Mouse (Mus musculus) layer of hippocampus, postnatal 14 days (tissue): ENCODE measurements at regions not wholly inside any gene's neighbourhood (a gene's known extent, or its start where the extent isn't known, plus 50 kb on each side); places are given as distances from the start of the nearest gene placed in this dataset.

Experiments used
- DNase-seq, 2 experiments: peaks; one replicate each; pipeline ENCODE4 v3.0.0; 2021 to 2022; ENCODE audit warnings: low spot score in 2 of 2, mixed read lengths in 1 of 2

DNA sequence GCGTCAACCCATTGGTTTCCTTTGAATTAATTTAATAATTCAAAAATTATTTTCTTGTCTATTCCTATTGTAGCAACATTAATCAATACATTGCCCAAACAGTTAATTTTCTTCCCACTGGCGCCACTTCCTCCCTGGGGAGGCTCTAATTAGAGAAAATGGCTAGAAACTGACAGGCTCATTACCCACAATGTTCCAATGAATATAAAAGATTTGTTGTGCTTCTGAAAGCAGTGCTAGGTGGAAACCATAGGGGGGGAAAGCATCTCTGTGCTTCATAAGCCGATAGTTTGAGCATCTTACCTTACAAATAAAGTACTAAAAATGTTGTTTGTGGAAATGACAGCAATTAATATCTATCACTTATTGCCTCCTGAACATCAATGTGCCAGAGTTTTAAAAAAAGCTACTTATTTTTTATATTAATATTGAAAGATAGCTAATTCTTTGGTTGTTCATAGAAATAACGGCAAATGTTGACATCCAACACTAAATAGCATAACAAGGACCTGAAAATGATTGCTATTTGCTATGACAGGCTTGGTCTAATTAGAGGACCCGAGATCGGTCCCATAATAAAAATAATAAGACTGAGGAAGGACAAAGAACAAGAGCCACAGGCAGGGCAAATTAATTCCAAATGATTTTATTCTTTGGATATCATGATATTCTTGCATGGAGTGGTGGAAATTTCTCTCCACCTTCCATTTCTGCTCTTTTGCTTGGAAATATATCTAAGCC, 259.0 kb upstream of the Gm5415 start:
- DNase-seq, result no peak

DNA sequence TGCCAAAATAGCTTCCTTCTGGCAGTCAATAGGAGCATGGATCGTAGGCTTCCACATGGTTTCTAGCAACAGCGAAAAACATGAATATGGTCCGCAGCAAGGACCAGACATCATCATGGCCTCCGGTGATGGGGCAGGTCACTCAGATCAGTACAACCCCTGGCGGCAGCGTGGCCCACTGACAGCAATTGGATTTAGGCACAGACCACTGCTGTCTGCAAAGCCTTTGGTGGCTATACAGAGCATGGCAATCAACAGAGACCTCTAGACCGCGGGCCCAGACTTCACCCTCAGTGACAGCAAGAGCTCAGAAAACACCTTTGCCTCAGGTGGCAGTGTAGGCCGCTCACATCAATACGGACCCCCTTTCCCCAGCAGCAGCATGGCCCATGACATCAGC, 225.1 kb upstream of the Gm5415 start:
- DNase-seq, result no peak

DNA sequence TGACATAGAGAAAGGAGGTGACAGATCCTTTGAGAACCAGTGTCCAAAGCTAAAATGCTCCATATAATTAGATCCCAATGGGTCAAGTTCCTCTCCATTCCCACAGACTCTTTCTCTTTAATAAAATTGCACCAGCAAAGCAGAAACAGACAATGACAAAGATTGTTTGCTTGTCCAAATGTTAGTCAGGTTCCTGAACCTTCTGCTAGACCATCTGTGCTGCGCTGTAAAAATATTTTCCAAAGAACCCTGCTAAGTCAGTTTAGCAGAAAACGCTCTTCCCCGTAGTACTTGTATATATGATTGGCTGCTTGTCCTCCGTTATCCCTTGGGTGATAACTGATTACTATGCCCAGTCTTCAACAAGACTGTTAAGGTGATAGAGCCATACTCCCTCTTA, 221.0 kb upstream of the Gm5415 start:
- DNase-seq, result peak in 1 of 2 experiments; percentile 37

DNA sequence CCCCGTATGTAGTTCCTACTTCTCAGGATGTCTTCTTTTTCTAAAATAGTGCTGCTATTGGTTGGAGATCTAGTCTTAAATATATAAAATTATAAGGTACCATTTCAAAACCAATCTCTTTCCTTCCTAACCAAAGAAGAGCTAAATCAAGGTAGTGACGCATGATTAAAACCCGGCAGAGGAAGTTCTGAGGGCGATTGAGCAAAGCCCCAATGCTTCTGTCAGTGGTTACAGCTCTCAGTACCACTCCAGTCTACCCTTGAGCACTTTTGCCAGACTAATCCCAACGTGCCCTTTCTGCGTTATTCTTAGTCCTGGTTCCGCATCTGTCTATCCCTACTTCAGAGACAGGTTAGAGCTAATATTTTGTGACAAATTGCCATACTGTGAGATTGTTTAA, 201.1 kb upstream of the Gm5415 start:
- DNase-seq, result no peak

DNA sequence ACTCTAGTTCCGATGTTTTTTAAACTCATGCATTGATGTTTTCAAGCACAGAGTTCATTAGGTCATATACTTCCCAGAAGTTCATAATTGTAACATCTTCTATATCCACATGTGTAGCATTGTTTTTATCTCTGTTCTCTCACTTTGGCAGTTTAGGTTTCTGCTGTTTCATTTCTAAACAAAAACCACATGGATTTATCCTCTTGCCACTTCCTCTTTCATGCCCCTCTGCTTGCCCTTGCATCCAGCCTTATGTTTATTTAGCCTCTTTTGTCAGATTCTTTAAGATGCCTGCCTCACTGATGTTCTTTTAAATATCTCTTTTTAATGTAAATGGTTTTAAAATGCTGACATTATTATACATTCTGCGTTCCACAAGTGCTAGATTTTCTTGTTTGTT, 199.2 kb upstream of the Gm5415 start:
- no peak for DNase-seq
